Mouse (Mus musculus) bone marrow, adult 2 months (tissue): ENCODE measurements at regions not wholly inside any gene's neighbourhood (a gene's known extent, or its start where the extent isn't known, plus 50 kb on each side); places are given as distances from the start of the nearest gene placed in this dataset.
"Not testable (repeated sequence)": the region's sequence is repeated elsewhere in the genome, so short reads cannot be mapped to it uniquely, and the experiment has no call there.

ENCODE experiments used
- H3K27ac ChIP-seq: fragments of 200-500 bp; 2 replicates; pipeline ENCODE4 v1.5.1; 2012; ENCODE audit warnings: low read depth, mild to moderate bottlenecking, control low read depth, inconsistent platforms, low read length; ENCODE audit not compliant: control insufficient read depth, poor library complexity, insufficient read depth
- H3K4me1 ChIP-seq: fragments of 200-500 bp; 2 replicates; pipeline ENCODE4 v1.6.1; 2011; ENCODE audit warnings: low read length; ENCODE audit not compliant: control insufficient read depth, insufficient read depth
- H3K4me3 ChIP-seq: fragments of 200-500 bp; replicated peaks from 2 replicates; pipeline ENCODE3; 2011; ENCODE audit warnings: mild to moderate bottlenecking, low read depth, low read length, control low read depth; ENCODE audit not compliant: control insufficient read depth
- CTCF ChIP-seq: fragments of 200-500 bp; IDR thresholded peaks from 2 replicates; pipeline ENCODE4 v1.5.1; 2011; ENCODE audit warnings: low read length, control low read depth; ENCODE audit not compliant: control insufficient read depth, insufficient read depth
- POLR2A ChIP-seq: fragments of 200-500 bp; IDR thresholded peaks from 2 replicates; pipeline ENCODE4 v1.6.1; 2011; ENCODE audit warnings: low read depth, mild to moderate bottlenecking, control low read depth, low read length, borderline replicate concordance; ENCODE audit not compliant: control insufficient read depth
- WGBS: fragments of 180-500 bp; shearing (Covaris S2); methylation state at CpG from one replicate; pipeline ENCODE4 v1.1.7; 2018; 5-methylcytosine and 5-hydroxymethylcytosine counted together

DNA sequence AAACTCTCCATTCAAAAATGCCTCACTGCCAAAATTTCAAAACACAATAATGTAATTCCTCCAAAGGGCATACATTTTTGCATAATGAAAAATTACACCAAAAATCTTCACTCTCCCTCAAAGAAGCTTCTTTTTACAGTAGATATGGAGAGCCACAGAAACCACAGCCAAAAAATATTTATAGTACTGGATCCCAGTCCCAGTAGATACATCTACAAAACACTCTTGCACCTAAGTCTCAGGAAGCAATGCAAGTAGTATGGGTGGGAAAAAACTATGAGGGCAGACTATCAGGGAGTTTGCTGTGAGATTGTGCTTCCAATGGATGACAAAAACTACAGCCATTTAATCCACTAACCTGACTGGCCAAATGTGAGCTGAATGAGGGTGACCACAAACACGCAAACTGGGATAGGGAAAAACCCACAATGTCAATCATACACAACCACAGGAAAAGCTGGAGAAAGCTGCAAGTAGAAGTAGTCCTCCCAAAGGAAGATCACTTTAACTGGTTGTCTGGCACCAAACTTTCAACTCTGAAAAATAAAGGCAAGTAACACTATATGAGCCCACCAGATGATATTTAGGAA, 189.2 kb downstream of the 4930474N05Rik start:
- H3K4me3 ChIP-seq = no peak overlapping the region
- H3K4me1 ChIP-seq = no peaks in the 10 kb centered on the region
- WGBS = 11% methylated on average over 1 of the region's 1 CpGs
- no peak overlapping the region for H3K27ac ChIP-seq
- TF ChIP-seq CTCF (no peak), POLR2A (no peak)

DNA sequence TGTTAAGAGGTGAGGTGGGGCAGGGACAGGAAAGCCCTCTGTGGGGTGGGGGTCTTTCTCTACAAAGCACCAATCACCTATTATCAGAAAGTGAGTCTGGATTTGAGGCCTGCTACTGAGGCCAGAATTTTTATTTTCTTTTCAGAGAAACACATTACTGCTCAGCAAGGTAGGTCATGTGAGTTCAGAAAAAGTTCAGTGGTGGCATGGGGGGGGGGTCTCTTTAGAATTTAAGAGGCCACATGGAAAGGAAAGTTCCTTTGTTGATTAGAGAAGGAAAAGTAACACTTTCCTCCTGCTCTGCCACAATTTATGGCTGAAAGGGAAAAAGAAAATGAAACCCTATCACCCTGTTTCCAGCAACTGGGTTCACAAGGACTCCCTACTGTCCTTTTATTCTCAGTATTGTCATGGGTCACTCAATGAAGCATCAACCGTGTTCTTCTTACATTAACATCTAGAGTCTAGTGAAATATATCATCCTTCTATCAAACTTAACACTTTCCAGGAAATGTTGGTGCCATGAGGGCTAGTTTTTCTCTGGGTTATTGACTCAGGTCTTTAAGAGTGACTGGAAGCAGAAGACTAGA, 194.1 kb downstream of the 4930474N05Rik start:
- H3K4me1 ChIP-seq = no peaks in the 10 kb centered on the region
- no peak overlapping the region for H3K27ac ChIP-seq
- TF ChIP-seq CTCF (no peak), POLR2A (no peak)
- WGBS = 59% methylated on average over 1 of the region's 1 CpGs
- H3K4me3 ChIP-seq = no peak overlapping the region

DNA sequence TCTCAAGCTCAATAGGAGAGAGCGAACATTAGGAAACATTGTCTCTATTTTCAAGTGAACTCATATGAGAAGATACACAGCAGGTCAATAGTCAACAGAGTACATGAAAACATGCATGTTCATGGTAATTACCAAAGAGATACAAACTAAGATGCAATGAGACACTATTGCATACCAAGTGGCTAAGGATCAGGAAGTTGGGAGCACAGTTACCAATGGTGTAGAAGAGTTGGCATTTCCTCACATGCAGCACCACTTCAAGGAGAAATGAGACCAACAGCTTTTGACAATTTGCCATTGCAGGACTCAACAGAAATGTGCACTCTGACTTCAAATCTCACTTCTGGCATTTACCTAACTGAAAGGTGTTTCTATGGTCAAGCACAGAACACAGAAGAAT, 215.6 kb downstream of the 4930474N05Rik start:
- no peak overlapping the region for H3K4me3 ChIP-seq
- no peak overlapping the region for H3K27ac ChIP-seq
- no peaks in the 10 kb centered on the region for H3K4me1 ChIP-seq
- TF ChIP-seq CTCF = no peak
- TF ChIP-seq POLR2A = no peak
- WGBS = 86% methylated on average over 1 of the region's 1 CpGs

DNA sequence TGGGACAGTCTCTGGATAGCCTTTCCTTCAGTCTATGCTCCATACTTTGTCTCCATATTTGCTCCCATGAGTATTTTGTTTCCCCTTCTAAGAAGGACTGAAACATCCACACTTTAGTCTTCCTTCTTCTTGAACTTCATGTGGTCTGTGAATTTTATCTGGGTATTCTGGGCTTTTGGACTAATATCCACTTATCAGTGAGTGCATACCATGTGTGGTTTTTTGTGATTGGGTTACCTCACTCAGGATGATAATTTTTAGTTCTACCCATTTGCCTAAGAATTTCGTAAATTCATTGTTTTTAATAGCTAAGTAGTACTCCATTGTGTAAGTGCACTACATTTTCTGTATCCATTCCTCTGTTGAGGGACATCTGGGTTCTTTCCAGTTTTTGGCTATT, 220.0 kb downstream of the 4930474N05Rik start:
- H3K27ac ChIP-seq, H3K4me1 ChIP-seq, H3K4me3 ChIP-seq: not testable (repeated sequence)
- 50% methylated on average over 1 of the region's 1 CpGs for WGBS

DNA sequence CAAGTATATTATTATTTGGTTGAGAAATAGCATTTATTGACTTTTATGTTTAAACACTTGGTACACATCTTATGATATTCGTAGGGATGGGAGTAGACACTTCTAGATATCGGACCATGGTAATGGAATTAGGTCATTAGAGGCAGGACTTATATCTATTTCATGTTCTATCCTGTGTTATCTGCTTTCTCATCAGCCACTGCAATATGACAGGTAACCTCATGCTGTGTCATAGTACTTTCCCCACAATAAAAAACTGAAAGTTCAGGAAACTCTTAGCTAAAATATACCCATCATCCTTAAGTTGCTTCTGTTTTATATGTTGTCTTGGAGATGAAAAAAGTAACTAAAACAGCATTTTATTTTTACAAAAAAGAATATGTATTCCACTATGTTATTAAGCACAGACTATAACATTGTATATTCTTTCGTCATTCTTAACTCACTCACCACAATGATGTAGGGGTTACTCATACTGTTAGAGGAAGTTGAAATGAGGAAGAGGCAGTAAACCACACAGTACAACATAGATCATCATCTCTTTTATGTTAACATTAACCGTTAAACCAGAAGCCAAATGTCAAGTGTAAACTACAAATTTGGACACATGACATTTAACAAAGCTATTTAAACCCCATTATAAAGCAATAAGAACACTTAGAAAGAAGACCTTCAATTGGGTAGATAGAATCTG, 221.8 kb downstream of the 4930474N05Rik start:
- Histone ChIP-seq H3K4me3 (no peak overlapping the region), H3K4me1 (no peaks in the 10 kb centered on the region), H3K27ac (no peak overlapping the region)
- 29% methylated on average over 4 of the region's 4 CpGs for WGBS
- TF ChIP-seq POLR2A (no peak), CTCF (no peak)

DNA sequence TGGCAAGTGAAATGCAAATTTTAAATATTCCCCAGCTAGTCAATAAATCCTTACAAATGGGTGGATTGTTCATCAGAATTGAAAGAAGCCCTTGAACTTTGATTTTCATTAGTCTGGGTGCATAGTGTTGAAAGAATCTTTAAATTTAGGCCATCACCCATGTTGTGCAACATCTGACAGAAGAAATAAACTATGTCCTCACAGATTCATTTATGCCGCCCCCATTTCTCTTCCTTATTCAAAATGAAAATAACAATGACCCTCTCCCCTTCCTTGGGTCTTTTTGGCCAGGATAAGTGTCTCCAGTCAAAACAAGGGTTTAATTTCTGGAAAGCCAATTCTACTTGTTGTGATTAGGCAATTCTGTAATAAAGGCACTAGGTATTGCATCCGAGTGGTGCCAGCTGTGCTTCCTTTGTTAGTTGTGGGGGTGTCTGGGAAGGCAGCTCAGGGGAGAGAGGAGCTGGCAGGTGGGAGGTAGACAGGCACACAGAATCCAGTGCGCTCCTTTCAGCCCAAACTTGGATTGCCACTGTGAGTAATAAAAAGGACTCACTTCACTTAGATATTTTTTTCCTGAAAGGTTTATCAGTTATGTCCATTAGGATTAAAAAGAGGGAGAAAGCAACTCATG, 233.7 kb downstream of the 4930474N05Rik start:
- WGBS = 55% methylated on average over 3 of the region's 3 CpGs
- no peak overlapping the region for H3K27ac ChIP-seq
- no peak for TF ChIP-seq POLR2A
- TF ChIP-seq CTCF = no peak
- no peaks in the 10 kb centered on the region; the same call in 1 of the 2 replicates for H3K4me1 ChIP-seq
- no peak overlapping the region for H3K4me3 ChIP-seq

DNA sequence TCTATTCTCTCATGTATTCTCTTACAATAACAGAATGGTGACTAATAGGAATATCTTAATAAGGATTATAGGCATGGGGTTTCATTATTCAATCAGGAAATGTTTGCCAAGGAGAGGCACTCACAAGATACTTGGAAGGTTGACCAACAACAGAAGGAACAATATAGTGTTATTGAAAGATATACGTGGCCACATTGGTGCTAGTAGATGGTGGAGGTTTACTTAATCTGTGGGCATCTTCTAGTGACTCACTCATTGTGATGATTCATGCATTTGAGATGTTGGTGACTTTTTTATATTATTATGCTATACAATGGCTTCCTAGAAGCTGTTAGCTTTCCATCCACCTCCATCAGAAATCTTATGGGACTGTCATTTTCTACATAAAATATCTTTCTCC, 246.1 kb downstream of the 4930474N05Rik start:
- 71% methylated on average over 1 of the region's 1 CpGs for WGBS
- no peak for TF ChIP-seq CTCF
- no peak for TF ChIP-seq POLR2A
- no peak overlapping the region for H3K4me3 ChIP-seq

More for the DNA sequence above, 246.1 kb downstream of the 4930474N05Rik start:
- Histone ChIP-seq H3K4me1 (no peaks in the 10 kb centered on the region), H3K27ac (no peak overlapping the region)
